Mouse (Mus musculus): ENCODE results near the gene Rptor.

- TF ChIP-seq POLR2A (IDR thresholded peaks at IDR 0.05; ENCODE audit: insufficient read depth, low read depth, low read length) (no peak), CTCF (IDR thresholded peaks at IDR 0.05) (no peak), EP300 (IDR thresholded peaks at IDR 0.05; ENCODE audit: insufficient read depth, low read depth, low read length) (no peak)
These were observed 235.1 kb downstream of the Rptor start for GRCm38 (mm10) chr11:119837786-119838185.

All from heart, adult 2 months (tissue).